Mouse (Mus musculus): ENCODE measurements at regions not wholly inside any gene's neighbourhood (a gene's known extent, or its start where the extent isn't known, plus 50 kb on each side); places are given as distances from the start of the nearest gene placed in this dataset.

GRCm38 (mm10) chr3:62985033-62985432, 256.3 kb upstream of the Mme start:
- Histone ChIP-seq H3K9ac (ENCODE audit: insufficient read depth, low read depth, low read length, poor library complexity, severe bottlenecking) (no peak overlapping the region), H3K4me1 (ENCODE audit: control insufficient read depth in 2 of 2, insufficient read depth in 2 of 2, low read length in 2 of 2, poor library complexity in 1 of 2) (no peaks in the 10 kb centered on the region)

GRCm38 (mm10) chr3:62976906-62977305, 264.4 kb upstream of the Mme start:
- TF ChIP-seq MAFK (IDR thresholded peaks at IDR 0.05; ENCODE audit: insufficient read depth, low read depth, low read length) = no peak
- H3K4me3 ChIP-seq (ENCODE audit: insufficient read depth in 1 of 2, low read depth in 1 of 2, low read length in 2 of 2, poor library complexity in 1 of 2, severe bottlenecking in 1 of 2) = no peak overlapping the region
- H3K36me3 ChIP-seq (ENCODE audit: control insufficient read depth, insufficient read depth, low read length, poor library complexity, severe bottlenecking) = no peaks in the 10 kb centered on the region
- no peaks in the 10 kb centered on the region for H3K9me3 ChIP-seq (ENCODE audit: control insufficient read depth, insufficient read depth, low read depth, low read length)
- H3K9ac ChIP-seq (ENCODE audit: insufficient read depth, low read depth, low read length, poor library complexity, severe bottlenecking) = no peak overlapping the region
- no peaks in the 10 kb centered on the region for H3K4me1 ChIP-seq (ENCODE audit: control insufficient read depth in 2 of 2, insufficient read depth in 2 of 2, low read length in 2 of 2, poor library complexity in 1 of 2)
- no peak for DNase-seq (ENCODE audit: low read depth, low spot score)
- in situ Hi-C loops (cut with MboI; ENCODE audit: low sequenced_read_pairs in 2 of 2, unreplicated experiment in 2 of 2) = no loop called here
- H3K27ac ChIP-seq (ENCODE audit: insufficient read depth, low read depth, low read length, poor library complexity, severe bottlenecking) = no peak overlapping the region

More at GRCm38 (mm10) chr3:62985033-62985432, 256.3 kb upstream of the Mme start:
- TF ChIP-seq ZNF384 (IDR thresholded peaks at IDR 0.05; ENCODE audit: low read depth, low read length) (no peak), ZC3H11A (IDR thresholded peaks at IDR 0.05; ENCODE audit: borderline replicate concordance, low read depth, low read length) (no peak), CHD2 (IDR thresholded peaks at IDR 0.05; ENCODE audit: low read depth, low read length) (no peak), MAFK (IDR thresholded peaks at IDR 0.05; ENCODE audit: insufficient read depth, low read depth, low read length) (no peak), HCFC1 (IDR thresholded peaks at IDR 0.05; ENCODE audit: borderline replicate concordance, insufficient read depth, low read length) (no peak)
- in situ Hi-C loops (cut with MboI; ENCODE audit: low sequenced_read_pairs in 2 of 2, unreplicated experiment in 2 of 2) = no loop called here
- no peak overlapping the region for H3K4me3 ChIP-seq (ENCODE audit: insufficient read depth in 1 of 2, low read depth in 1 of 2, low read length in 2 of 2, poor library complexity in 1 of 2, severe bottlenecking in 1 of 2)
- H3K36me3 ChIP-seq (ENCODE audit: control insufficient read depth, insufficient read depth, low read length, poor library complexity, severe bottlenecking) = no peaks in the 10 kb centered on the region
- H3K27ac ChIP-seq (ENCODE audit: insufficient read depth, low read depth, low read length, poor library complexity, severe bottlenecking) = no peak overlapping the region
- DNase-seq (ENCODE audit: low read depth, low spot score) = no peak
- no peaks in the 10 kb centered on the region for H3K9me3 ChIP-seq (ENCODE audit: control insufficient read depth, insufficient read depth, low read depth, low read length)

GRCm38 (mm10) chr3:62963244-62963643, 278.1 kb upstream of the Mme start:
- Histone ChIP-seq H3K36me3 (ENCODE audit: control insufficient read depth, insufficient read depth, low read length, poor library complexity, severe bottlenecking) (no peaks in the 10 kb centered on the region), H3K9ac (ENCODE audit: insufficient read depth, low read depth, low read length, poor library complexity, severe bottlenecking) (no peak overlapping the region), H3K9me3 (ENCODE audit: control insufficient read depth, insufficient read depth, low read depth, low read length) (no peaks in the 10 kb centered on the region), H3K4me1 (ENCODE audit: control insufficient read depth in 2 of 2, insufficient read depth in 2 of 2, low read length in 2 of 2, poor library complexity in 1 of 2) (no peaks in the 10 kb centered on the region), H3K4me3 (ENCODE audit: insufficient read depth in 1 of 2, low read depth in 1 of 2, low read length in 2 of 2, poor library complexity in 1 of 2, severe bottlenecking in 1 of 2) (no peak overlapping the region), H3K27ac (ENCODE audit: insufficient read depth, low read depth, low read length, poor library complexity, severe bottlenecking) (no peak overlapping the region)
- in situ Hi-C loops (cut with MboI; ENCODE audit: low sequenced_read_pairs in 2 of 2, unreplicated experiment in 2 of 2) = no loop called here
- TF ChIP-seq ZC3H11A (IDR thresholded peaks at IDR 0.05; ENCODE audit: borderline replicate concordance, low read depth, low read length) (no peak), HCFC1 (IDR thresholded peaks at IDR 0.05; ENCODE audit: borderline replicate concordance, insufficient read depth, low read length) (no peak), CHD2 (IDR thresholded peaks at IDR 0.05; ENCODE audit: low read depth, low read length) (no peak), ZNF384 (IDR thresholded peaks at IDR 0.05; ENCODE audit: low read depth, low read length) (no peak), MAFK (IDR thresholded peaks at IDR 0.05; ENCODE audit: insufficient read depth, low read depth, low read length) (no peak)
- DNase-seq (ENCODE audit: low read depth, low spot score) = no peak

- Histone ChIP-seq H3K4me1 (ENCODE audit: control insufficient read depth in 2 of 2, insufficient read depth in 2 of 2, low read length in 2 of 2, poor library complexity in 1 of 2) (no peaks in the 10 kb centered on the region), H3K27ac (ENCODE audit: insufficient read depth, low read depth, low read length, poor library complexity, severe bottlenecking) (no peak overlapping the region), H3K9me3 (ENCODE audit: control insufficient read depth, insufficient read depth, low read depth, low read length) (no peaks in the 10 kb centered on the region), H3K4me3 (ENCODE audit: insufficient read depth in 1 of 2, low read depth in 1 of 2, low read length in 2 of 2, poor library complexity in 1 of 2, severe bottlenecking in 1 of 2) (no peak overlapping the region), H3K9ac (ENCODE audit: insufficient read depth, low read depth, low read length, poor library complexity, severe bottlenecking) (no peak overlapping the region), H3K36me3 (ENCODE audit: control insufficient read depth, insufficient read depth, low read length, poor library complexity, severe bottlenecking) (no peaks in the 10 kb centered on the region)
- in situ Hi-C loops (cut with MboI; ENCODE audit: low sequenced_read_pairs in 2 of 2, unreplicated experiment in 2 of 2) = no loop called here
- no peak for DNase-seq (ENCODE audit: low read depth, low spot score)
- TF ChIP-seq MAFK (IDR thresholded peaks at IDR 0.05; ENCODE audit: insufficient read depth, low read depth, low read length) (no peak), HCFC1 (IDR thresholded peaks at IDR 0.05; ENCODE audit: borderline replicate concordance, insufficient read depth, low read length) (no peak), CHD2 (IDR thresholded peaks at IDR 0.05; ENCODE audit: low read depth, low read length) (no peak), ZC3H11A (IDR thresholded peaks at IDR 0.05; ENCODE audit: borderline replicate concordance, low read depth, low read length) (no peak), ZNF384 (IDR thresholded peaks at IDR 0.05; ENCODE audit: low read depth, low read length) (no peak)
Measured at GRCm38 (mm10) chr3:62962608-62963007, 278.7 kb upstream of the Mme start.

- Histone ChIP-seq H3K27ac (ENCODE audit: insufficient read depth, low read depth, low read length, poor library complexity, severe bottlenecking) (no peak overlapping the region), H3K4me1 (ENCODE audit: control insufficient read depth in 2 of 2, insufficient read depth in 2 of 2, low read length in 2 of 2, poor library complexity in 1 of 2) (no peaks in the 10 kb centered on the region; a peak in 1 of 4 replicates), H3K9ac (ENCODE audit: insufficient read depth, low read depth, low read length, poor library complexity, severe bottlenecking) (no peak overlapping the region), H3K4me3 (ENCODE audit: insufficient read depth in 1 of 2, low read depth in 1 of 2, low read length in 2 of 2, poor library complexity in 1 of 2, severe bottlenecking in 1 of 2) (no peak overlapping the region), H3K36me3 (ENCODE audit: control insufficient read depth, insufficient read depth, low read length, poor library complexity, severe bottlenecking) (no peaks in the 10 kb centered on the region), H3K9me3 (ENCODE audit: control insufficient read depth, insufficient read depth, low read depth, low read length) (no peaks in the 10 kb centered on the region)
- no peak for DNase-seq (ENCODE audit: low read depth, low spot score)
- TF ChIP-seq MAFK (IDR thresholded peaks at IDR 0.05; ENCODE audit: insufficient read depth, low read depth, low read length) = no peak
- TF ChIP-seq CHD2 (IDR thresholded peaks at IDR 0.05; ENCODE audit: low read depth, low read length) = no peak
- no peak for TF ChIP-seq ZC3H11A (IDR thresholded peaks at IDR 0.05; ENCODE audit: borderline replicate concordance, low read depth, low read length)
- TF ChIP-seq ZNF384 (IDR thresholded peaks at IDR 0.05; ENCODE audit: low read depth, low read length) = no peak
- TF ChIP-seq HCFC1 (IDR thresholded peaks at IDR 0.05; ENCODE audit: borderline replicate concordance, insufficient read depth, low read length) = no peak
- in situ Hi-C loops (cut with MboI; ENCODE audit: low sequenced_read_pairs in 2 of 2, unreplicated experiment in 2 of 2) = no loop called here
Measured at GRCm38 (mm10) chr3:62945356-62945755, 296.0 kb upstream of the Mme start.
